Mouse (Mus musculus): ENCODE data around the gene Prdx2.

The Prdx2 gene

GRCm38 (mm10) chr8:85007686-85008085 lies 38.3 kb downstream of the Prdx2 start:
- DNase-seq (ENCODE audit: low spot score), result no peak

GRCm38 (mm10) chr8:85011242-85011641 lies 41.9 kb downstream of the Prdx2 start:
- no peak for DNase-seq (ENCODE audit: low spot score)

- DNase-seq (ENCODE audit: low spot score), result peak; percentile 86
Observed at GRCm38 (mm10) chr8:85013230-85013840, 43.9 kb downstream of the Prdx2 start.

- DNase-seq (ENCODE audit: low spot score), result no peak
Observed at GRCm38 (mm10) chr8:85014431-85014830, 45.0 kb downstream of the Prdx2 start, which contains the start of gene Best2. Gene Best2, minus strand, starts transcription at chr8:85014531.

- no peak for DNase-seq (ENCODE audit: low spot score)
Observed at GRCm38 (mm10) chr8:85016724-85017123, 47.3 kb downstream of the Prdx2 start.

- DNase-seq (ENCODE audit: low spot score), result no peak
Observed at GRCm38 (mm10) chr8:85017209-85017608, 47.8 kb downstream of the Prdx2 start.

GRCm38 (mm10) chr8:85021514-85022055 lies 52.2 kb downstream of the Prdx2 start:
- no peak for DNase-seq (ENCODE audit: low spot score)

GRCm38 (mm10) chr8:85023846-85024245 lies 54.5 kb downstream of the Prdx2 start:
- DNase-seq (ENCODE audit: low spot score), result no peak

Measured in layer of hippocampus, adult 11-12 months (tissue).